Mouse (Mus musculus) heart, adult 2 months (tissue): Measurements from ENCODE around the gene 1810046K07Rik. TPM values are rescaled to one million over a fixed set of nuclear protein-coding genes. Genes with fewer than 3 reads are reported as not detected.

Experiments used
- DNase-seq, 2 experiments: peaks; one replicate each; pipeline ENCODE4 v3.0.0; 2021
- H3K27ac ChIP-seq: fragments of 200-600 bp; 2 replicates; pipeline ENCODE4 v1.8.1; 2022
- H3K27me3 ChIP-seq: fragments of 200-500 bp; 2 replicates; pipeline ENCODE4 v1.6.1; 2012; ENCODE audit warnings: mild to moderate bottlenecking, low read length, inconsistent platforms, mixed read lengths; ENCODE audit not compliant: control insufficient read depth, insufficient read depth
- H3K36me3 ChIP-seq: fragments of 200-500 bp; 2 replicates; pipeline ENCODE4 v1.6.1; 2012; ENCODE audit warnings: low read length, inconsistent platforms; ENCODE audit not compliant: control insufficient read depth, insufficient read depth
- H3K4me1 ChIP-seq: fragments of 200-500 bp; 2 replicates; pipeline ENCODE4 v1.6.1; 2011; ENCODE audit warnings: low read length; ENCODE audit not compliant: control insufficient read depth, insufficient read depth
- H3K4me3 ChIP-seq: fragments of 200-600 bp; 2 replicates; pipeline ENCODE4 v1.8.1; 2022
- H3K79me2 ChIP-seq: fragments of 200-500 bp; replicated peaks from 2 replicates; pipeline ENCODE4 v1.6.1; 2012; ENCODE audit warnings: mild to moderate bottlenecking, inconsistent platforms, low read length, moderate library complexity, mixed read lengths; ENCODE audit not compliant: control insufficient read depth, insufficient read depth
- H3K9ac ChIP-seq: fragments of 200-500 bp; 2 replicates; pipeline ENCODE4 v1.6.1; 2012; ENCODE audit warnings: low read depth, mild to moderate bottlenecking, control low read depth, inconsistent platforms, low read length, mixed read lengths
- CTCF ChIP-seq: fragments of 200-600 bp; IDR thresholded peaks from 2 replicates; pipeline ENCODE4 v1.8.1; 2022; ENCODE audit warnings: antibody characterized with exemption, mild to moderate bottlenecking, moderate library complexity
- EP300 ChIP-seq: fragments of 200-500 bp; IDR thresholded peaks from 2 replicates; pipeline ENCODE4 v1.6.1; 2011; ENCODE audit warnings: low read depth, low read length, control low read depth; ENCODE audit not compliant: insufficient read depth
- POLR2A ChIP-seq: fragments of 200-500 bp; IDR thresholded peaks from 2 replicates; pipeline ENCODE4 v1.6.1; 2011; ENCODE audit warnings: mild to moderate bottlenecking, low read depth, low read length, control low read depth; ENCODE audit not compliant: insufficient read depth
- WGBS: fragments of 180-500 bp; shearing (Covaris S2); methylation state at CpG from one replicate; pipeline ENCODE4 v1.1.7; 2018; 5-methylcytosine and 5-hydroxymethylcytosine counted together
- intact Hi-C: fragments of 180-260 bp; cut with DNase I; formaldehyde crosslinking; loops from one replicate; pipeline ENCODE4 v1.15.1; 2025
- polyA plus RNA-seq: library from polyadenylated mRNA; depleted of rRNA; stranded (reverse); fragments of >200 nt; gene quantifications from 2 replicates; pipeline ENCODE4 v1.2.3, GENCODE M21; 2012
- total RNA-seq, 2 experiments: library from RNA; stranded (reverse); gene quantifications; 2 replicates each; pipeline ENCODE4 v1.2.3; 2021

1810046K07Rik gene
- total and polyA plus RNA-seq, 3 experiments = 0.43 TPM; not detected in 2

- H3K79me2 ChIP-seq = no peaks in the 10 kb centered on the region
- no peak overlapping the region for H3K4me3 ChIP-seq
- 44% methylated on average over 18 of the region's 18 CpGs for WGBS
- TF ChIP-seq CTCF = no peak
- TF ChIP-seq POLR2A = no peak
- no peak for TF ChIP-seq EP300
- H3K27me3 ChIP-seq = no peaks in the 10 kb centered on the region
- H3K27ac ChIP-seq = no peak overlapping the region
- no peak overlapping the region for H3K9ac ChIP-seq
- intact Hi-C loops = no loop called here
- no peak for DNase-seq
- H3K4me1 ChIP-seq = no peaks in the 10 kb centered on the region
- no peaks in the 10 kb centered on the region for H3K36me3 ChIP-seq
Measured at GRCm38 (mm10) chr9:51312554-51313317, 16.0 kb downstream of the 1810046K07Rik start.

GRCm38 (mm10) chr9:51310515-51310914, 18.2 kb downstream of the 1810046K07Rik start:
- Histone ChIP-seq H3K27ac (no peak overlapping the region), H3K79me2 (no peaks in the 10 kb centered on the region), H3K4me3 (no peak overlapping the region), H3K4me1 (no peaks in the 10 kb centered on the region), H3K36me3 (no peaks in the 10 kb centered on the region), H3K27me3 (no peaks in the 10 kb centered on the region), H3K9ac (no peak overlapping the region)
- intact Hi-C loops = no loop called here
- DNase-seq = no peak
- TF ChIP-seq CTCF (no peak), POLR2A (no peak), EP300 (no peak)
- WGBS = 77% methylated on average over 7 of the region's 7 CpGs

- WGBS = 87% methylated on average over 3 of the region's 3 CpGs
- intact Hi-C loops = no loop called here
Measured at GRCm38 (mm10) chr9:51306351-51306750, 22.4 kb downstream of the 1810046K07Rik start.

GRCm38 (mm10) chr9:51305146-51305545, 23.6 kb downstream of the 1810046K07Rik start:
- intact Hi-C loops = no loop called here
- Histone ChIP-seq H3K27me3 (no peaks in the 10 kb centered on the region), H3K4me1 (no peaks in the 10 kb centered on the region), H3K79me2 (no peaks in the 10 kb centered on the region), H3K27ac (no peak overlapping the region), H3K9ac (no peak overlapping the region), H3K36me3 (no peaks in the 10 kb centered on the region), H3K4me3 (no peak overlapping the region)
- TF ChIP-seq CTCF (no peak), EP300 (no peak), POLR2A (no peak)
- DNase-seq = no peak
- WGBS = 76% methylated on average over 3 of the region's 3 CpGs

More at GRCm38 (mm10) chr9:51306351-51306750, 22.4 kb downstream of the 1810046K07Rik start:
- Histone ChIP-seq H3K4me1 (no peaks in the 10 kb centered on the region), H3K79me2 (no peaks in the 10 kb centered on the region), H3K4me3 (no peak overlapping the region), H3K36me3 (no peaks in the 10 kb centered on the region), H3K27me3 (no peaks in the 10 kb centered on the region), H3K9ac (no peak overlapping the region), H3K27ac (no peak overlapping the region)
- TF ChIP-seq POLR2A (no peak), EP300 (no peak), CTCF (no peak)
- no peak for DNase-seq

- no peaks in the 10 kb centered on the region for H3K27me3 ChIP-seq
- no peaks in the 10 kb centered on the region for H3K79me2 ChIP-seq
Measured at GRCm38 (mm10) chr9:51303980-51304379, 24.7 kb downstream of the 1810046K07Rik start.

GRCm38 (mm10) chr9:51293541-51293940, 35.2 kb downstream of the 1810046K07Rik start:
- TF ChIP-seq EP300 (no peak), POLR2A (no peak), CTCF (no peak)
- no peak for DNase-seq
- Histone ChIP-seq H3K9ac (no peak overlapping the region), H3K4me1 (no peaks in the 10 kb centered on the region), H3K79me2 (no peaks in the 10 kb centered on the region), H3K27ac (no peak overlapping the region), H3K4me3 (no peak overlapping the region), H3K36me3 (no peaks in the 10 kb centered on the region), H3K27me3 (no peaks in the 10 kb centered on the region)
- intact Hi-C loops = no loop called here
- 65% methylated on average over 8 of the region's 8 CpGs for WGBS

More at GRCm38 (mm10) chr9:51303980-51304379, 24.7 kb downstream of the 1810046K07Rik start:
- Histone ChIP-seq H3K36me3 (no peaks in the 10 kb centered on the region), H3K4me1 (no peaks in the 10 kb centered on the region), H3K4me3 (no peak overlapping the region), H3K9ac (no peak overlapping the region), H3K27ac (no peak overlapping the region)
- no peak for DNase-seq
- TF ChIP-seq POLR2A (no peak), CTCF (no peak), EP300 (no peak)
- intact Hi-C loops = no loop called here
- WGBS = 49% methylated on average over 5 of the region's 5 CpGs
